Mouse (Mus musculus) cerebellum, postnatal 25 days (tissue): ENCODE measurements around the gene Ehhadh.
"Not testable (repeated sequence)": the region's sequence is repeated elsewhere in the genome, so short reads cannot be mapped to it uniquely, and the experiment has no call there.

Source experiments
- DNase-seq, 2 experiments: peaks; one replicate each; pipeline ENCODE4 v3.0.0; 2021; ENCODE audit warnings: mixed read lengths in 2 of 2

The Ehhadh gene

DNA sequence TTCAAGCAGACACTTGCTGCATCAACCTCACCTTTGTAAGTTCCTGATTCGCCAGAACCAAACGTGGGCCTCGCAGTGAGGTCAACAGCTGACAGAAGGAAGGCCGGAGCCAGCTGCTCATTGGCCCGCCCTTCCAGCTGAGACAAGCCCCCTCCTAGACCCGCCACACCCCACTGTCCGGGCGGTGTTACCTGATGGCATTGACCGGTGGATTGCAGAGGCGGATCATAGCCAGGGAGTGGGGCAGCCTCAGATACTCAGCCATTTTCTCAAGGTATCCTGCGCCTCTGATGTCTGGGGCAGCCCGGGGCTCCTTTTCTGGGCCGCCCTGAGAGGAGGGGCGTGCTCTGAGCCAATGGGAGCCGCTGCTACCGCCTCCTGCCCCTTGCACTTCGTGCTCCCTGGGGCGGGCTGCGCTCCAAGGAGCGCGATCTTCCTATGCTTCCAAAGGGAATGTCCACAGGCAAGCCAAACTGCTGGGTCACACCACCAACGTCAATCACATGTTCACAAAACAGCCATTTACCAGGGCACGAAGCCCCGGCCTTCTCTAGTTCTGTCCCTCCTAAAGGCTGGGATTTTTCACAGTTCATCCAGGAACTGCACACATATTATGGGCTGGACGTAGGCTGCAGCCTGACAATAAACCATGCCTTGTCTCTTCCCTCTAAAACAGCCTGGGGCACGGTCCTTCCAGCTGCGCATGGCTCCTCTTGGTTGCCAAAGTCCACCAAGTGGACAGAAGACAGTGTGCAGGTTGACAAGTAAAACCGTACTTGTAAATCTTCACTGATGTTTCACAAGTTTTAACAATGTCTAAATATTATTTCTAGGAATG lies at the start of gene Ehhadh:
TSS of gene Ehhadh (minus strand) at position 292 of the 838 bp plus-strand sequence.
- DNase-seq = peak; percentile 60 to 72

DNA sequence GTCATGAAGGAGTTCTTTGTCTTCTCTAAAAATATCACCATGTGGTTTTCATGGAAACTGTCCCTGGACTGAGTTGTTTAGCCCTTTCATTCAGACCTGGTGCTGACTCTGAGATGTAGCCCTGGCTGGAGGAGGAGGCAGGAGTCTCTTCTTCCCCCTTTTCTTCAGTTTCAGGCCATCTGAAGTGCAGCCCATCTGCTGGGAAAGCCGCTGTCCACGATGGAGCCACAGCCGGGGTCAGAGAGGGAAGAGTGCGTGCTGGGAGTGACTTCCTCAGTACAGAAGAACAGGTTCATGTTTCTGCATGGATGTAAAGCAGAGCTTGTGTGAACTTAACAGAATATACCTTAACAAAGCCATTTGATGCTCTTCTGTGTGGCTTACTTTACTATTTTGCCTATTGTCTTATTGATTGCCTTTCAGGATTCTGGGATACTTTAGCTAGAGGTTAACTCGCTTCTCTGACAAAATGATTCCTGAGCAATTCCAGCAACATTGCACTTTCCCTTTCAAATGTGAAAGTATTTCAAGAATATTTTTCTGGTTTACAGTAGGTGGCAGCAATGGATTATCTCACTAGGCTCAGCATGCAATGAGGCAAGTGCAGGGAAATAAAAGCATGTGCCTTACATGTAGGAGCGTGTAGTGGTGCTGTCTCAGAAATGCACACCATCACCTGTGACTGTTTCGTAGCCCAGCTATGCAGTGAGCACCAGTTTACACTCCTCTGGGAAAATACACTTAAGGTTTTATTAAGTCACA lies 48.9 kb upstream of the Ehhadh start:
- DNase-seq = peak in 1 of 2 experiments; percentile 28

DNA sequence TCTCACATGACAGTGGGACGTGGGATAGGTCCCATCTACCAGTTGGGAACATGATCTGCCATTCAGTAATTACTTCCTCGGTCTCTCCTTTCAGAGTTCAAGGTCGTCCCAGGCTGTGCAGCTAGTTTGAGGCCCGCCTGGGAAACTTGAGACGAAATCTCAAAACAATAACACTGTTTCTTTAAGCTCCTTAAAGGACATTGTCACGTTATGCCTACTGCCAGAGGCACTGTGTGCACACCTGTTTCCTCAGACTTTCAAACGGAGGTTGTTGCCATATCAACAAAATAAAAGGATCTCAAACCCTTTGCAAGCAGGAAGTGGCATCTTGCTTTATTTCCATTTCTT lies 48.0 kb upstream of the Ehhadh start:
- no peak for DNase-seq

DNA sequence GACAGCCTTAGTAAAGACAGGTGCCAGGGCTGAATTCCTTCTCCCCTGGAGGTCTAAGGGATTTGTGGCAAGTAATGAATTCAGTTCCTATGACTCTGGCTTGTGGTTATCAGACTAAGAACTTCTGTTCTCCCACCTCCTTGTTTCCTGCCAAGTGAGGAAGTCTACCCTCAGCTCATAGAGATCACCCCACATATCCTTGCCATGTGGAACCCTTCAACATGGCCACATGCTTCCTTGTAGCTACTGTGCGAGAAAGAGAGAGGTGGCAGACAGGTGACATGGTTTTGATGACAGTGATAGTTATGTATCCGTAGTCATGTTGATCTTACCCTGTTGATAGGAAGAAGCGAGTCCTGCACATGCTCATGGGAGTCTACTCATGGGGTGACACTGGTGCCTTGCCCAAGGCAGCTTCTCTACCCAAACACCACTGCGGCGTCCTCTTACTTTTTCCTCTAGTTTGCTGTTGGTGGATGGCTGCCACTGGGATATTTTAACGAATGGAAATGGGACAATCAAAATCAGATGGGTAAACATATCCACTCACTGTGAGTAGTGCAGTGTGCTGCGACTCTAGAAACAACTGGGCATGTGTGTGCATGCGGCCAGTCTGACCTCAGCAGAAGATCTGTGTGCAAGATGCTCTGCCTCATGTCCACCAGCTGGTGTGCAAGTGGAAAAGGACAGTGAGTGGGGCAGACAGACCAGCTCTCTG lies 47.4 kb upstream of the Ehhadh start:
- no peak for DNase-seq

DNA sequence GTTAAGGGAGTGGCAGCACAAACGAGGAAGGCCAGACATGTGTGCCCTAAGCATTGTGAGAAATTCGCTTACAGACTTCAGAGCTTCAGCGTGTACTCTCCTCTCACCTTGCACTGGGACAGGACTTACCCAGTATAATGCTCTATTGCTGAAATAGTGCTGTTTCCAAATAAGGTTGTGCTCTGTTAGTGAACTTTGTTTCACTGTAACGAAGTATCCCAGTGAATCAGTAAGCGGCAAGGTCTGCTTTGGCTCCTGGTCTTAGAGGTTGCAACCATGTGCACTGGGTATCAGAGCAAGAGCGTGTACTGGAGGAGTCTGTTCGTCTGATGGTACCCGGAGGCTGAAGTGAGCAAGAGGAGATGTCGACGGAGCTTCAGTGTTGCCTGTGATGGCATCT lies 46.4 kb upstream of the Ehhadh start:
- DNase-seq = no peak

DNA sequence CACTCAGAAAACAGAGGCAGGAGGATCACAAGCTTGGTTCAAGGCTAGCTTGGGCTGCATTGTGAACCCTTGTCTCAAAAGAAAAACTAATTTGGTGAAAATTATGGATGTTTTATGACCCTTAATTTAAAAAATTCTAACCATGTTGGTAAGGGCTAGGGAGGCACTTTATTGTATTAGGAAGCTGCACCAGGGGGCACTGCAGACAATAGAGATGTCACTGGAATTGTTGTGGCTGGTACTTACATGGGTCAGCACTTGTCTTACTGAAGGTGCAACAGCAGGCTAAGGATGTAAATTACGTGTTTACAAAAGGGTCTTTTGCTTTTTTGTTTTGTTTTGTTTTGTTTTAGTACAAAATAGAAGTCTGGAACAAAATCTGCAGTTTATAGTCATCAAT lies 45.9 kb upstream of the Ehhadh start:
- no peak for DNase-seq

DNA sequence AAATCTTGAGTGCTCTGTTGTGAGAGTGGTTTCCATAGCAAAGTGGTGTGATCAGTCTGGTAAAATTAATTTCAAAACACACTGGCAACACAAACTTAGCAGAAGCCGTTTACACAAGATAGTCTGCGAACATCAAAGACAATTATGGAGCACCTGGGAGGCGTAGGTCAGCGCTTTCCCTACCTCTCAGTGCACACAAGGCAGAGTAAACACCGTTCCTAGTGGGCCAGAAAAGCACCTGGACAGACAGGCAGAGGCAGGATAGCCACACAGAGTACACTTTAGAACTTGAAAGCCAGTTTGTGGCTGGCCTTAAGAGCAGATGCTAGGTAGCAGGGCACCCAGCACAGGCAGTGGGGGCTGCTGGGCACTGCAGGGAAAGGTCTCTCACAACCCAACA lies 44.2 kb upstream of the Ehhadh start:
- DNase-seq = no peak

DNA sequence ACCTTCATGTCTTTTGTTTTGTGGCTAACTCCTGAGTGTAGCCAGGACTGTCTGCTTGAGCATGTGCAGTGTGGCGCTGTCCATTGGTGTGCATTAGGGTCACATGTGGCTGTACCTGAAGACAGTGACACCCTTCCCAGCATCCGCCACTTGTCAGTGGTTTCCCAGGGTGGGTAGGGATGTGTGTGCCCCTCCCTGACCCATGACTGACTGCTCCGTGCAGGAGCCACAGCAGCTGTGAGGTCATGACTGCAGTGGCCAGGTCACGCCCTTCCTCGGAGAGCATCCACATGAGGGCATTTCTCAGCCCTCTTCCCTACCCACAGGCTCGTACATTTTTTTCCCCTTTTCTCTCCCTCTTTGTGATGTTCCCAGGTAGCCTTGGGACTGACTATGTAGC lies 43.2 kb upstream of the Ehhadh start:
- DNase-seq = no peak

DNA sequence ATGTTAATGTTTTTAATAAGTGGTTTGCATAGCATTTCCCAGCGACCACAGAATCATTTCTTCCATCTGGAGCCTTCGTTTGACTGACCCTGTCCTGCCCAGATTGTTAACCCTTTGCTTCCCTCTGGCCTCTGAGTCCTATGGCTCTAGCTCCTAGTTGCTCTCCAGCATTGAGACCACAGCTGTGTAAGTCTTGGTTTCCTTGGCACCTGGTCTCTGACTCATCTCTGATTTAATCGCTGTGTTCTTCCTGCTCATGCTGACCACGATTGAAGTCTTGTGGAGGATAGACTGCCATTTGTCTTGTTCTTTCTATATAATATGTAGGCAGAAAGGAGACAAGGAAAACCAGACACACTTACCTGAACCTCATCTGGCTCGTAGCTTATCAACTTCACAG lies 42.1 kb upstream of the Ehhadh start:
- no peak for DNase-seq

DNA sequence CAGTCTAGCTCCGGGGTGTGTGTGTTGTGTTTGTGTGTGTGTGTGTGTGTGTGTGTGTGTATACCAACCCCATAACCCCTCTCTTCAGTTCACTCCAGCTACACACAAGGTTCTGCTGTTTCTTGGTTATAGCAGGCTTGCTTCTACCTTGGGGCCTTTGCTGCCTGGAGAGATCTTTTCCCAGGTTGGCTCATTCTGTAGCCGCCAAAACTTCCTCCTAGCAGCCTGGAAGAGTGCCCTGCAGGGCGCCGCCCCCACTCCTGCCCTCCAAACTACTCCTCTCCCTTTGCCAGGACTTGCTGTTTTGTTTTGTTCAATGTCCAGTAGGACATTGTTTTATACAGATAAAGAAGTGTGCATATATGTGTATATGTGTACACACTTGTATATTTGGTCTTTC lies 40.0 kb upstream of the Ehhadh start:
- DNase-seq = no peak

DNA sequence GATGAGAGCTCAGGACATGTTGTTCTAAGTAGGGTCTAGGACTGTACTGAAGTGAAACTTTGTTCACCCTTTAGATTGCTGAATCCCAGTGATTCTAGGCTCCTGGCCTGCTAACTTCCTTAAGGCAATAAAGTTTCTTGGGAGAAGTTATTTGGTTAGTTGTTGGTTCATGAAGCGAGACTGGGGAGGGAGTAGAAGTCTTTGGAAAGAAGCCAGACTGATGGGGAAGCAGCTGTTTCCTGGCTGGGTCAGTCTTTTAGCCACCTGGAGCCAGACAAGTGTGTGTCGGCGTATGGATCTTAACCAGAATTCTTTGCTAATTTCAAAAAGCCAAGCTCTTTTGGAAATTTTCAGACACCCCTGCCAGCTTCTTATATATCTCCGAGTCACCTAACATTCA lies 39.5 kb upstream of the Ehhadh start:
- no peak for DNase-seq

DNA sequence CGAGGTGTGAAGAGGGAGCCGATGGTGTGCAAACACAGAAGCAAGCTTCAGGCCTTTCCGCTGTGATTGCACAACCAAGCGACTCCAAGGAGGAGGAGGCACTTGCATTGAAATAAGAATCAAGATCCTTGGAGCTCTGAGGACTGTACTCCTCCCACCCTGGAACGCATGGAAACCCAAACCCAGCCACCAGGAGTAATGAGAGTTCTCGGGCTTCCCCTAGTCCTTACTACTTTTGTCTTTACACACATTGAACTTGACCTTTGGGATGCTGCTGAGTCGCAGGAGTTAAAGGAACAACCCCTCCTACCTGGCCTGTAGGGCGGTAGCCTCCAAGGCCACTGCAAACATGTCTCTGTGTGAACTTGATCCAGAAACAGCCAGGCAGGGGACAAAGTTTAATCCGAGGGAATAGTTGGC lies 38.0 kb upstream of the Ehhadh start:
- no peak for DNase-seq

DNA sequence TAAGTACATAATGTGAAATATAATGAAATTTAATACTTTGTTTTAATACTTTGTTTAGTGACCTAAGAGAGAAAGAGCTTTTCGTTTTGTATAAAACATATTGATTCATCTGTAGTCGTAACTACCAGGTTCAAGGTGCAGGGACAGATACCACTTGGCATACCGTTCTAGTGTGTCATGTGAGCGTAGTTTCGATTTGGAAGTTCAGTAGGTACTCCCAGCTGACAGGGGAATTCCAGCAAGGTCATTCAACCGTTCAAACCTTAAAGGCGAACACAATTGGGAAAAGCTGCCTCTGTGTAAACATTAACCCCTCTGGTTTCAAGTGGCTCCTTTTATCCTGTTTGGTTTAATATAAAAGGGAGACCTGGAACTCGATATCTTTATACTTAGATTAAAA lies 31.0 kb upstream of the Ehhadh start:
- no peak for DNase-seq

DNA sequence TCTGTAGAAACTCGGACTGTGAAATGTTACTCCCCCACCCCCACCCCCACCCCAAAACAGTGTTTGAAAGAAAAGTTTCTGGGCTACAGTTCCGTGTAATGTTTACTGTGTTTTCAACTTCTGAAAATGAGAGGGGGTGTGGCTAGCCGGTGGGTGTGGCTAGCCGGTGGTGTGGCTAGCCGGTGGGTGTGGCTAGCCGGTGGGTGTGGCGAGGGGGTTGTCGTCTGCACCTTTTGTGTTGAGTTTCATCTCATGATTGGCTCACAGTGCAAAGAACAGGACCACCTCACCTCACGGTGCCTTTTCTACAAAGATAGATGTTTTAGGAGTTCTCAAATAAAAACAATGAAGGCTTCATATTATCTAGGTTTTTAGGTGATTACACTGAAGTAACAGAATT lies 30.5 kb upstream of the Ehhadh start:
- no peak for DNase-seq

DNA sequence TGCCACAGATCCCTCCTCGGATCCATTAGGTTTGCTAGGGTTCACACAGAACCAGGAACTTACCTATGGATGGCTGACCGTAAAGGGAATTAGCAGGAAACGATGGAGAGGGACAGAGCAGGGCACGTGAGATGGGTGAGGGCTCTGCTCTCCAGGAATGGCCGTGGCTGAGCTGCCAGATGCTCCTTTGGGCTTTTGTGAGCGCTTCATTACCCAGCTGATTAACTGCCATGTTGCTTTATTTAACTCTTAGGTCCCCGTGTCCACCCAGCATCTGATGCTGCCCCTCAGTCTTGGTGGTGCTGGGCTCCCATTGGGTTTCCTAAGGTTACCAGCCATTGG lies 28.0 kb upstream of the Ehhadh start:
- DNase-seq = no peak

DNA sequence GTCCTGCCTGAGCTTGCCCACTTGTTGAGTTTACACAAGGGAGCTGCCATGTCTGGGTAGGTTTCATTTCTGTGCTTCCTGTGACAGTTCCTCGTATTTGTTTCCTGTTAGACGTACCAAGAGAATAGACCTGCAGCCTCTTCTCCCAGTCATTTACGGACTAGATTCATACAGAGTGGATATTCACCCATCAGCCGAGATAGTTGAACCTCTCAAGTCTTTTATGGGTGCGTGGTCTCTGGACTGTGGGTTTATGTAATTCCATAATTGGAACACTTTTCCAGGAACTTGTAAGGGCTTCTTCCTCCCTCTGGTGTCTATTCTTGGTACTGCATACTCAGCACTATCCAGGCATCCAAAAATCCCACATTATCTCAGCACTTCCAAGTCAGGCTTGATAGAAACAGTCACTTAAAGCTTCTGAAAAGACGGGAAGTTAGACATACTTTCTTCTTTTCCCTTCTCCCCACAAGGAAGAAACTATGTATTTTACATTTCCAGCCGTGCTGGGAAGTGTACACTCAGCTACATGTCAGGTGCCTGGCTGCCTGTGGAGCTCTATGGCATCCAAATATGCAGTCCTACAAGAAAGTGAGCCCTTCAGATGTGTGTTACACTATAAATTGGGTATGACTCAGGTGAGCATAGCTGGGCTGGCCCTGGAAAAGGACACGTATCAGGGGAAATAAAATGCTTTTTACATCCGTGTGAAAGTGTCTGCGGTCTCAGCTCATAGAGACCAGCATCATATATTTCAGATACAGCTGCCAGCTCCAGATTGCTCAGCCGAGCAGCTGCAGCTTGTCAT lies 27.5 kb upstream of the Ehhadh start:
- DNase-seq = peak; percentile 31 to 54

DNA sequence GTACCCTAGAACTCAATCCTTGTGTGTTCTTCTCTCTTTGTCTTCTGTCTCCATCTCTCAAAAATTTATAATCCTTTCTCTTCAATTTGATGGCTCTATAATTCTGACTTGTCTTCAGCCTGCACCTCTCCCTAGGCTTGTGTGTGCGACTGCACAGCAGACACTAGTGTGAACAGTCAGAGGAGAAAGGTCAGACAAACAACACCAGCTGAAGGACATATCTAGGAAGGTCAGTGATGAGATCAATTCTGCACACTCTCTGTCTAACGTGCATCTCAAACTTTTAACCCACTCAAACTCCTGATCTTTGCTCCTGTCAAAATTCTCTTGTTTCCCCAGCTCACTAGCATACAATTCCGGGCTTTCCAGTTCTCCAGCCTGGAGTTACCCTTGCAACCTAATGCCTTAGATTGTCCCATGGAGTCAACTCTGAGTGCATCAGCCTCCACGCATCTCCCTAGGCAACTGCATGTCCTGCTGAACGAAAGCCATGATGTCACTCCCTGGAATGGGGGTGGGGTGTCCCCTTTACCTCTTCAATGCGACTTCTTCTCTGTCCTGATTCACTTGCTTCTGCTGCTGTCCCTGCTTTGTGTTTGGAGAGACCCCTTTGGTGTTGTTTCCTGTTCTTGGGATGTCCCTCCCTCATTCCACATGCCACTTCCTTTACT lies 25.7 kb upstream of the Ehhadh start:
- no peak for DNase-seq

DNA sequence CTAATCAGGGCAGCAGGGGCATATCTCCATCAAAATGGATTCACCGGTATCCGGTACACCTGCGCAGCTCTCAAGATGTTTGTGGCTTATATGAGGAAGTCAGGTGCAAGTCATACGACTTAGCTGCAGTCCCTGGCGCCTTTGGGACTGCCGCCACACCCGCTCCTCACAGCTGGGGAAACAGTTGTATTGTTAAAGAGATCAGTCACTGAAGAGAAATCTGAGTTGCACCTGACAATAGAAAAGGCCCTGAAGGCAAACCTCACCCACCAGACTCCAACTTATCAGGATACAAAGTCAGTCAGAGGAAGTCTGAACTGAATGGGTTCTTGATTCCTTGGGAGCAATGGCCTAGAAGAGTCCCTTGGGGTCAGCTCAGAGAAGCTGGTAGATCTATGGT lies 20.2 kb upstream of the Ehhadh start:
- DNase-seq = not testable (repeated sequence)

DNA sequence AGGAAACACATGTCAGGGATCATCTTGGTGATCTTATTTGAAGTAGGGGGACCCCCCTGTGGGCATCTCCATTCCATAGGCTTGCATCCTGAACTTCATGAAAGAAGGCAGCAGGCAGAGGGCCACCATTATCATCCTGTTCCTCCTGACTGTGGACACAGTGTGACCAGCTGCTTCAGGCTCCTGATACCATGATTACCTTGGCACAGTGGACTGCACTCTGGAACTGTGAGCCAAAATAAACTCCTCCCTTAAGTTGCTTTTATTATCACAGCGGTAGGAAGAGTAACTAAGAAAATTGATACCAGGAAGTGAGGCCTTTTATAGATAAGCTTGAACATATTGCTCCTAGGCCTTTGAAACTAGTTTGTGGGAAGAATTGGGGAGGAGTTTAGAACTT lies 19.3 kb upstream of the Ehhadh start:
- no peak for DNase-seq

DNA sequence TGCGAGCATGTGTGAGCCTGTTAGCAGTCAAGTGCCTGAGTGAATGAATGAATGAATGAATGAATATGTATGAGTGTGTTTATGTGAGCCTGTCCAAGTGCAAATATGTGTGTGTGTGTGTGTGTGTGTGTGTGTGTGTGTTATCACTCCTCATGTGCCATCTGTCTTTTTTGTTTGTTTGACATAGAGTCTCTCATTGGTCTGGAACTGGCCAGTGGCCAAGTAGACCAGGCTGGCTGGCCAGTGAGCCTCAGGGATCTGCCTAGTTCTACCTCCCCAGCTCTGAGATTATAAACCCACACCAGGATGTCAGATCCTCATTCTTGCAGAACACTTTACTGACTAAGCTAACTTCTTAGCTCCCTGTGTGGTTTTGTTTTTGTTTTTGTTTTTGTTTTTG lies 16.7 kb upstream of the Ehhadh start:
- peak; percentile 63 to 82 for DNase-seq

DNA sequence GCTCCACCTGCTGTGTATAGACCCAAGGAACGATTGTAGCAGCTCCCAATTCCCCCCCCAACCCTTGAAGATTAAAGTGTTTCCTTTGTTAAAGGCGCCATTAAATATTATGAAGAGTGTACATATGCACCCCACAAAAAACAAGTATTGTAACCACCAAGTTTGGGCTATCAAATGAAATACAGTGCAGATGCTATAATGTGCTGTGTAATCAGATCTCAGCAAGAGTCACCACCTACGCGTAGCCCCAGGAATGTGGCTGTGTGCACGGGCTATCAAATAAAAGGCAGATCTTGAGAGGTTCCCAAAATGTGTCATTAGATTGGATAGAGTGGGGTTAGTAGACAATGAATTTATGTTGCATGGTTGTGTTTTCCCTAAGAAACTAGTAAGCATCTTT lies 7.5 kb upstream of the Ehhadh start:
- no peak for DNase-seq

DNA sequence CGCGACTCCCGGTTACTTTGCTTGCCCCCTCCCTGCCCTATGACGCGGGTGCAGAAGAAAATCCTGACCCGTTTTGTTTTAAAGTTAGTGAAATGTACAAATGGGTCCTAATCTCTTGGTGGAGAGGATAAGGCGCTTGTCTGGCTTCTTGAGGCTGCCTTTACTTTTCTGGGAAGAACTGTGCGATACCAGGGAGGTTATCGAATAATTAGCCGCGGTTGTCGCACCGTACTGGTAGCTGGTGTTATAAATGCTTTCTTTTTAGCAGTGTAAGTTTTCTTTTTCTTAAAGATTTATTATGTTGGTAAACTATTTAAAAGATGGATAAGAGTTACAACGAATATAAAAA lies 7.1 kb upstream of the Ehhadh start:
- no peak for DNase-seq
